Mouse (Mus musculus): ENCODE measurements around the gene Dennd1c. TPM values are rescaled to one million over a fixed set of nuclear protein-coding genes. Genes with fewer than 3 reads are reported as not detected.

Dennd1c gene
- polyA plus RNA-seq (2012) = 26.9 and 27.3 TPM in 2 replicates

GRCm38 (mm10) chr17:57078336-57078735 lies at the start of gene Dennd1c:
Dennd1c (minus strand) TSS chr17:57078514.

GRCm38 (mm10) chr17:57105181-57106034 lies 27.1 kb upstream of the Dennd1c start, which contains the start of gene Tnfsf9:
Tnfsf9 (plus strand) TSS chr17:57105325.

GRCm38 (mm10) chr17:57087049-57087832 lies 8.9 kb upstream of the Dennd1c start, which contains the start of gene Tubb4a:
Tubb4a (minus strand) TSS chr17:57087782.

GRCm38 (mm10) chr17:57059486-57059977 lies 18.8 kb downstream of the Dennd1c start, which contains the start of gene Slc25a23:
Slc25a23 (minus strand) TSS chr17:57059863.

GRCm38 (mm10) chr17:57058891-57059485 lies 19.3 kb downstream of the Dennd1c start, which contains the start of gene Crb3:
Crb3 (plus strand) TSS chr17:57059105.

GRCm38 (mm10) chr17:57041554-57041953 lies 36.8 kb downstream of the Dennd1c start, which contains the start of gene Slc25a41:
Slc25a41 (minus strand) TSS chr17:57041654.

GRCm38 (mm10) chr17:57030931-57031660 lies 47.2 kb downstream of the Dennd1c start, which contains the start of gene Khsrp:
Khsrp (minus strand) TSS chr17:57031522.

Other genes starting within 250 kb of the Dennd1c start
- gene Rfx2, start 247.5 kb downstream of the Dennd1c start, polyA plus RNA-seq (2012) = 36.0 and 39.0 TPM in 2 replicates
- gene Acsbg2, start 204.1 kb downstream of the Dennd1c start, polyA plus RNA-seq (2012) = not detected in 2 replicates
- 0.03 TPM in 1 of 2 replicates, not detected in the other for gene 1700061G19Rik, start 203.0 kb downstream of the Dennd1c start, polyA plus RNA-seq (2012)
- gene Mllt1, start 143.1 kb downstream of the Dennd1c start, polyA plus RNA-seq (2012) = 161 and 162 TPM in 2 replicates
- gene Acer1, start 96.4 kb downstream of the Dennd1c start, polyA plus RNA-seq (2012) = 0.05 TPM in 1 of 2 replicates, not detected in the other
- 188 and 191 TPM in 2 replicates for gene Clpp, start 88.2 kb downstream of the Dennd1c start, polyA plus RNA-seq (2012)
- 39.5 and 41.4 TPM in 2 replicates for gene Alkbh7, start 81.2 kb downstream of the Dennd1c start, polyA plus RNA-seq (2012)
- gene Pspn, start 78.5 kb downstream of the Dennd1c start, polyA plus RNA-seq (2012) = 0.53 and 0.57 TPM in 2 replicates
- gene Gtf2f1, start 67.2 kb downstream of the Dennd1c start, polyA plus RNA-seq (2012) = 163 and 222 TPM in 2 replicates
- 0.05 TPM in 1 of 2 replicates, not detected in the other for gene Gm17949, start 67.0 kb downstream of the Dennd1c start, polyA plus RNA-seq (2012)
- gene Khsrp, start 47.0 kb downstream of the Dennd1c start, polyA plus RNA-seq (2012) = 284 and 303 TPM in 2 replicates
- gene Slc25a41, start 36.9 kb downstream of the Dennd1c start, polyA plus RNA-seq (2012) = not detected in 2 replicates
- gene Crb3, start 19.4 kb downstream of the Dennd1c start, polyA plus RNA-seq (2012) = 0.50 and 0.56 TPM in 2 replicates
- gene Slc25a23, start 18.7 kb downstream of the Dennd1c start, polyA plus RNA-seq (2012) = 19.3 and 25.8 TPM in 2 replicates
- 0.17 and 0.61 TPM in 2 replicates for gene Tubb4a, start 9.3 kb upstream of the Dennd1c start, polyA plus RNA-seq (2012)
- gene Tnfsf9, start 26.8 kb upstream of the Dennd1c start, polyA plus RNA-seq (2012) = 6.1 and 9.5 TPM in 2 replicates
- 0.13 and 0.18 TPM in 2 replicates for gene Cd70, start 71.3 kb upstream of the Dennd1c start, polyA plus RNA-seq (2012)
- 3.9 and 5.0 TPM in 2 replicates for gene Tnfsf14, start 115.7 kb upstream of the Dennd1c start, polyA plus RNA-seq (2012)
- gene C3, start 149.6 kb upstream of the Dennd1c start, polyA plus RNA-seq (2012) = 55.0 and 62.5 TPM in 2 replicates
- 34.4 and 35.6 TPM in 2 replicates for gene Gpr108, start 169.9 kb upstream of the Dennd1c start, polyA plus RNA-seq (2012)
- 23.5 and 31.9 TPM in 2 replicates for gene Trip10, start 170.9 kb upstream of the Dennd1c start, polyA plus RNA-seq (2012)
- gene Vav1, start 200.6 kb upstream of the Dennd1c start, polyA plus RNA-seq (2012) = 79.1 and 90.5 TPM in 2 replicates